Mouse (Mus musculus): ENCODE measurements around the gene Cma1.
"Not testable (repeated sequence)": the region's sequence is repeated elsewhere in the genome, so short reads cannot be mapped to it uniquely, and the experiment has no call there.

Cma1 gene

GRCm38 (mm10) chr14:55944575-55944974 lies at the start of gene Cma1:
TSS of gene Cma1 (minus strand) at chr14:55944675.
- DNase-seq = no peak

- not testable (repeated sequence) for DNase-seq
These were observed 43.0 kb upstream of the Cma1 start for GRCm38 (mm10) chr14:55987464-55987863.

GRCm38 (mm10) chr14:55963900-55964299 lies 19.4 kb upstream of the Cma1 start:
- DNase-seq = peak; percentile 30

DNA sequence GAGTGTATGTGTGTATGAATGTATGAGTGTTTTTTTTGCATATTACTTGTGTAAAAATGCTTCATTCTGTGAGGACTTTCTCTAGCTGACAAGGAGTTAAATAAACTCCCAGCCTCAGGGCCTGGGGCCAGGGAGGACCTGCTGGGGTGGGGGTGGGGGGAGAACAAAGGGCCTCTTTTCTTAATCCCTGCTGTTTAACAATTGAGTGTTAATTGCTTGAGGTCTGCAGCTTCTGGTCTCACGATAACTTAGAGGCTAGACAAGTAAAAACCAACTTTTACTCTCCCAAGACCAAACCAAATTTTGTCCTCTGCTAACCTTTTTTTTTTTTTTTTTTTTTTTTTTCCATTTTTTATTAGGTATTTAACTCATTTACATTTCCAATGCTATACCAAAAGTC lies 18.8 kb upstream of the Cma1 start:
- DNase-seq = peak; percentile 39

DNA sequence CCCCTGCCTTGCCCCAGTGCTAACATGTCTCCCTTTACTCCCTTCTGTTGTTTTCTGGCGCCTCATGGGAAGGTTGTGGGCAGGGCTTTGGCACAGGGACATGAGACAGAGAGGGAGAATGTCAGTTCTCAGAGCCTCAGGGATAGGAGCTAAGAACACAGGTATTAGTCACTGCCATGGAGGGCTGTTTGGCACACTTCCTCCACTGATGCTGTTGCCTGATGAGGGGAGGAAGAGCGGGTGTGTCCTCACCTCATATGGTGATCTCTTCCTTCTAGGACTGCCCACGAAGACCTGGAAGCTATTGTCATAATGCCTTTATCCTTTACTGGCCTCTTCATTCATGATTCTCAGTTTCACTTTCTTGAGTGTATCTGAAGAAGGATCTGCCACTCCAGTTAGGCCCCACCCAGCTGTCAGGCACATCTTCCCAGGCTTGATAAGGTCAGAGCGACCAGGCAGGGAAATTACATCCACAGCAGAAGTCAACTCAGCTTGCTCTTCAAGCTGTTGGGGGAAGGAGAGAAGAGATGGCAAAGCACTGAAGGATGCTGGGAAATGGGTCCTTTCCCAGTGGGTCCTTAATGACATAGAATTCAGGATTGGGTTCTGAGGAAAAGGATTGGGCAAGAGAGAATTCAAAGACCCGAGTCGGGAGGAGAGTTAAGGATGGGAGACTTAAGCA lies 6.0 kb upstream of the Cma1 start, which contains the start of gene Cma2:
Gene Cma2, plus strand, starts transcription at position 635 of the 685 bp plus-strand sequence.
- no peak for DNase-seq

- no peak for DNase-seq
These were observed 1.9 kb upstream of the Cma1 start for GRCm38 (mm10) chr14:55946269-55946969.

DNA sequence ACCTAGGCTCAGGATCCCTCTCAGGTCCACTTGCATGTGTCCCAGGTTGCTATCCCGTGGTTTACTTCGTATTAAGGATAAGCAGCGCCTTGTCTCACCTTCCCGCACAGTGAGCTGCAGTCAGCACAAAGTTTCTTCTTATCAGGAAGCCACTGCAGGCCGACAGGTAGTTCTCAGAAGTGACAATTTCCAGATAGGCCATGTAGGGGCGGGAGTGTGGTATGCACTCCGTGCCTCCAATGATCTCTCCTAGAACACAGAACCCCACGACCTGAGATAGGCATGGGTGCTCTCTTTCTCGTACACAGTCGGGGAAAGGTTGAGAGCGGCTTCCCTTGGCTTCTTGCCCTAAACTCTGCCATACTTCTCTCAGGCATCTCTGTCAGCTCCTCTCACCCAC lies 874 bp downstream of the Cma1 start:
- DNase-seq = no peak

DNA sequence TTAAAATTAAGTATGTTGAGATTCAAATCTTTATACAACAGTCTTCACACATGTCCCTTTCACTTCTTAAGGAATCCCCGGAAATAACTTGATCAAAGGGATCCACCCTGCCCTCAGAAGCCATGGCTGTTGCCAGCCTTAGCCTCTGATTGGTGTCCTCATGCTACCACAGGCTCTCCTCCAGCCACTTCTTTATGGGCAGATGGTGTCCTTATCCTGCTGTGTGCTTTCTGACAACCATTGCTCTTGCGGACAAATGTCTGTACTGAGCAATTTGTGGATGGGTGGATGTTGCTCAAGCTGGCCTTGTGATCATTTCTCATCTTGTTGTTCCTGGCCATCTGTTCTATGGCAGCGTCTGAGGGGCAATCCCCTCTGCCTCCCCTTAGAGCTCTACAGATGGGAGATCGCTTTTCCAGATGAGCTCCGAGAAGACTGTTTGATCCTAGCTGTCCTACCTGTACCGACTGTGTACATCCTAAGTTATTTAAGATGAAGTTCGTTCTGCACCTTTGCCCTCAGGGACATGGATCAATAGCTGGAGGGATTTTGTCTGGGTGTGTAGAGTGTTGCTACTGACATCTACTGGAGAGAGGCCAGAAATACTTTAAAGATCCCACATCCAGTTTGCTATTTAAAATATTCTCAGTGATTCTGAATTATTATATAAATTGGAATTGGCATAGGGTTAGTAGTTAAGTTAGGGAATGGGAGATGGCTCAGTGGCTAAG lies 4.2 kb downstream of the Cma1 start:
- peak; percentile 52 for DNase-seq

GRCm38 (mm10) chr14:55933586-55933985 lies 10.9 kb downstream of the Cma1 start:
- DNase-seq = peak; percentile 40

DNA sequence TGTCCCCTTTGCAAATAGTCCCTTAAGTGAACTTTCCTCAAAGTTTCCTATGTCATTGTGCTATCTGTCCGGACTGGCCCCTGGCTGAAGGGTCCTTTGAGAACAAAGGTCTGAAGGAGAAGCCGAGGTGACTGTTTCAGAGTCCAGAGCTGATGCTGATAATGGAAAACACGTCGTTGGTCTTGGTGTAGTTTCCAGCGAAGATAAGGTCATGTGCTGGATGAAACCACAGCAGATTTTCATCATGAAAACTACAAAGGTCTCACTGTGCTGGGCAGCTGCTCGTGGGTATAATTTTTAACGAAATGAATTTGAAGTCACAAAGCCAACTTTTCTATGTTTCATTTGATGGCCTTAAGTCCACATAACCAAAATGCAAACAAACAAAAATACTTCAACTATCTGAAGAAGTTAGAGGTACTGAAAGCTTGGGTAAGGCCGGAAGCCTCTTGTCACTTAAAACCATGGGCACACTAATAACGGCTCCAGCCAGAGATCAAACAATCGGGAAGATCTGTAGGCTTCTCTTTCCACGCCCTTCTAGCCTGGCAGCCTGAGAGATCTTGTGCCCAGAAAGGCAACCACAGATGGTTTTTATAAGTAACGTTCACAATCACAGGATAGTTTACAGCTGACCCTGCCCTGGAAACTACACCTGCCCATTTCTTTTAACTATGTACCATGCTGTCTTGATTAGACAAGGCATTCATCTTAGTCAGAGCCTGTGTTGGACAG lies 15.0 kb downstream of the Cma1 start:
- peak; percentile 42 for DNase-seq

DNA sequence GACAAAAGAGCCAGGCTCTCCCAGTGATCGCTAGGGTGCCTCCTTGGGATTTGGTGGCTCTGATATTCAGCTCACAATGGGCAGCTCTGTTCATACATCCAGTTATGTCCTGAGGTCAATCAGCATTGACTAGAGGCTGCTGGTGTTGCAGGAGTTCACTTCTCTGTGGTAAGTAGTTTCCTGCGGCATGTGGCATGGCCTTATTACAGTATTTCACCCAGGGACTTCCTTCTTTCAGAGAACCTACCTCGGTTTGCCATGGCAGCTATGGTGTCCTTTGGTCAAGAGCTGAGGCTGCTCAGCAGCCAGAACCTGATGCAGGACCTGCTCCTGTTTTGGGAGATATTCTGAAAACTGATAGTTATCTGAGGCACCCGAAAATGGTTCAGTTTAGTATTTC lies 17.6 kb downstream of the Cma1 start:
- DNase-seq = no peak

GRCm38 (mm10) chr14:55922475-55923232 lies 21.8 kb downstream of the Cma1 start:
- DNase-seq = no peak

- peak; percentile 93 for DNase-seq
These were observed 26.0 kb downstream of the Cma1 start for GRCm38 (mm10) chr14:55918240-55919082.

GRCm38 (mm10) chr14:55913406-55913805 lies 31.1 kb downstream of the Cma1 start:
- DNase-seq = no peak

DNA sequence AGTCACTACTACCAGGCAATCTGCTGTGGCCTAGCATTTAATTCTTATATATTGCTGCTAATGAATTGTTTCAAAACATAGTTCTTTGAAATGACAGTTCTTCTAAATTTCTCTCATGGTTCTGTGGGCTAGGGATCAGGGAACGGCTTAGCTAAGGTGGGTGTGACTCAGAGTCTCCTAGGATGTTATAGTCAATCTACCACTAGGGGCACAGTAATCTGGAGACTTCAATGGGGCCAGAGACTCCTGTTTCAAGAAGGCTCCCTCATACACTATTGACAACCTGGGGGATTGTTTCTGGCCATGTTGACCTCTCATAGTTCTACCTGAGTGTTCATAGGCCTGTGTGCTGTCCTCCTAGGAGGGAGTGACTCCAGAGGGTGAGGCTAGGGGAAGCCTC lies 39.0 kb downstream of the Cma1 start:
- peak; percentile 16 for DNase-seq

- no peak for DNase-seq
These were observed 44.1 kb downstream of the Cma1 start for GRCm38 (mm10) chr14:55900414-55900755.

- DNase-seq = peak; percentile 93
These were observed 44.6 kb downstream of the Cma1 start, which contains the start of gene Sdr39u1 for GRCm38 (mm10) chr14:55899701-55900413. TSS of gene Sdr39u1 (minus strand) at chr14:55900293.

DNA sequence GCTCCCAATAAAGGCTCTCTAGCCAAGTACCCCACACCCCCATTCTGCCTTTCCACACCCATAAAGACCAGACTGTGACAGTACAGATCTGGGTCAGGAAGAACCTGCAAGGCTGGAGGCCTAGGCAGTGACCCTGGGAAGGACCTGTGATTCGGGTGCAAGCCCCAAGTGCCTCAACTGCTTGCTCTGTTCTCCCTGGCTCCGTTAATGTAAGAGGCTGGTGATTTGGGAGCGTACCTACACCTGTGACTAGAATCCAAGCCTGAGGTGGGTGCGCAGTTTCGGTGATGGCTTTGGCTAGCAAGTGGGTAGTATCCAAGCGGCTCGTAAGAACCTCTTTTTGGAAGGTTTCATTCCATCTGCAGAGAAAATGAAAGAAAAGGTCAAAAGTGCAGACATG lies 45.5 kb downstream of the Cma1 start:
- DNase-seq = no peak

GRCm38 (mm10) chr14:55897671-55898070 lies 46.8 kb downstream of the Cma1 start:
- DNase-seq = no peak
